Mouse (Mus musculus) ES-Bruce4 (cell line): ENCODE measurements around the gene Mab21l3.

Experiments
- CTCF ChIP-seq: IDR thresholded peaks from one replicate; pipeline ENCODE4 v1.8.1; 2011; ENCODE audit warnings: low read depth, low read length
- EP300 ChIP-seq: IDR thresholded peaks from 2 replicates; pipeline ENCODE4 v1.6.1; 2011; ENCODE audit warnings: low read depth, low read length; ENCODE audit not compliant: insufficient read depth
- POLR2A ChIP-seq: IDR thresholded peaks from one replicate; pipeline ENCODE4 v1.8.1; 2011; ENCODE audit warnings: low read length; ENCODE audit not compliant: insufficient read depth

GRCm38 (mm10) chr3:101807646-101808045, 41.1 kb downstream of the Mab21l3 start:
- TF ChIP-seq POLR2A: no peak
- no peak for TF ChIP-seq CTCF
- TF ChIP-seq EP300: no peak
